Mouse (Mus musculus): ENCODE results near the gene Setd2.

Setd2 gene

GRCm38 (mm10) chr9:110624361-110625166 lies 92.2 kb downstream of the Setd2 start, which contains the start of gene Nradd:
Gene Nradd (minus strand): TSS chr9:110624452.
- WGBS = 5% methylated on average over 41 of the region's 41 CpGs

GRCm38 (mm10) chr9:110625350-110625908 lies 93.0 kb downstream of the Setd2 start:
- 52% methylated on average over 11 of the region's 11 CpGs for WGBS

GRCm38 (mm10) chr9:110630171-110630570 lies 97.8 kb downstream of the Setd2 start:
- 56% methylated on average over 15 of the region's 15 CpGs for WGBS

- 47% methylated on average over 10 of the region's 10 CpGs for WGBS
These were observed 98.8 kb downstream of the Setd2 start for GRCm38 (mm10) chr9:110631191-110631590.

- WGBS = 66% methylated on average over 30 of the region's 30 CpGs
These were observed 99.4 kb downstream of the Setd2 start for GRCm38 (mm10) chr9:110631651-110632275.

- WGBS = 90% methylated on average over 15 of the region's 15 CpGs
These were observed 100.3 kb downstream of the Setd2 start for GRCm38 (mm10) chr9:110632671-110633070.

GRCm38 (mm10) chr9:110633882-110634281 lies 101.5 kb downstream of the Setd2 start:
- WGBS = 86% methylated on average over 17 of the region's 17 CpGs

GRCm38 (mm10) chr9:110635225-110635624 lies 102.8 kb downstream of the Setd2 start:
- WGBS = 22% methylated on average over 19 of the region's 19 CpGs

- 80% methylated on average over 10 of the region's 10 CpGs for WGBS
These were observed 106.2 kb downstream of the Setd2 start for GRCm38 (mm10) chr9:110638611-110639021.

- 94% methylated on average over 5 of the region's 5 CpGs for WGBS
These were observed 108.6 kb downstream of the Setd2 start for GRCm38 (mm10) chr9:110641006-110641405.

- 81% methylated on average over 5 of the region's 5 CpGs for WGBS
These were observed 110.6 kb downstream of the Setd2 start for GRCm38 (mm10) chr9:110642812-110643524.

- WGBS = 92% methylated on average over 9 of the region's 9 CpGs
These were observed 111.4 kb downstream of the Setd2 start for GRCm38 (mm10) chr9:110643787-110644186.

GRCm38 (mm10) chr9:110644295-110644694 lies 111.9 kb downstream of the Setd2 start:
- 91% methylated on average over 10 of the region's 10 CpGs for WGBS

- 73% methylated on average over 9 of the region's 9 CpGs for WGBS
These were observed 112.8 kb downstream of the Setd2 start for GRCm38 (mm10) chr9:110645219-110645618.

GRCm38 (mm10) chr9:110651931-110652722 lies 119.7 kb downstream of the Setd2 start:
- 38% methylated on average over 13 of the region's 13 CpGs for WGBS

GRCm38 (mm10) chr9:110652963-110653654 lies 120.7 kb downstream of the Setd2 start:
- 29% methylated on average over 14 of the region's 14 CpGs for WGBS

- WGBS = 1% methylated on average over 75 of the region's 75 CpGs
These were observed 121.5 kb downstream of the Setd2 start, which contains the start of gene Nbeal2 for GRCm38 (mm10) chr9:110653655-110654461. Gene Nbeal2 (minus strand): TSS chr9:110654161.

- WGBS = 66% methylated on average over 19 of the region's 19 CpGs
These were observed 122.6 kb downstream of the Setd2 start for GRCm38 (mm10) chr9:110654726-110655650.

- WGBS = 85% methylated on average over 10 of the region's 10 CpGs
These were observed 123.2 kb downstream of the Setd2 start for GRCm38 (mm10) chr9:110655651-110656007.
